Mouse (Mus musculus) thymus, postnatal 0 days (tissue): ENCODE results near the gene BC048562. TPM values are rescaled to one million over a fixed set of nuclear protein-coding genes. Genes with fewer than 3 reads are reported as not detected.

Source experiments
- DNase-seq: peaks from one replicate; pipeline ENCODE4 v3.0.0-alpha.2; 2015; ENCODE audit warnings: low spot score
- polyA plus RNA-seq: library from polyadenylated mRNA; unstranded; fragments of >200 nt; fragmentation: Nextera tagmentation; extraction: Ambion mirVana; gene quantifications from 2 replicates; pipeline ENCODE4 v1.2.1, GENCODE M21; 2015

Gene BC048562
- polyA plus RNA-seq, 1 experiment from 2014 or later, result not detected

DNA sequence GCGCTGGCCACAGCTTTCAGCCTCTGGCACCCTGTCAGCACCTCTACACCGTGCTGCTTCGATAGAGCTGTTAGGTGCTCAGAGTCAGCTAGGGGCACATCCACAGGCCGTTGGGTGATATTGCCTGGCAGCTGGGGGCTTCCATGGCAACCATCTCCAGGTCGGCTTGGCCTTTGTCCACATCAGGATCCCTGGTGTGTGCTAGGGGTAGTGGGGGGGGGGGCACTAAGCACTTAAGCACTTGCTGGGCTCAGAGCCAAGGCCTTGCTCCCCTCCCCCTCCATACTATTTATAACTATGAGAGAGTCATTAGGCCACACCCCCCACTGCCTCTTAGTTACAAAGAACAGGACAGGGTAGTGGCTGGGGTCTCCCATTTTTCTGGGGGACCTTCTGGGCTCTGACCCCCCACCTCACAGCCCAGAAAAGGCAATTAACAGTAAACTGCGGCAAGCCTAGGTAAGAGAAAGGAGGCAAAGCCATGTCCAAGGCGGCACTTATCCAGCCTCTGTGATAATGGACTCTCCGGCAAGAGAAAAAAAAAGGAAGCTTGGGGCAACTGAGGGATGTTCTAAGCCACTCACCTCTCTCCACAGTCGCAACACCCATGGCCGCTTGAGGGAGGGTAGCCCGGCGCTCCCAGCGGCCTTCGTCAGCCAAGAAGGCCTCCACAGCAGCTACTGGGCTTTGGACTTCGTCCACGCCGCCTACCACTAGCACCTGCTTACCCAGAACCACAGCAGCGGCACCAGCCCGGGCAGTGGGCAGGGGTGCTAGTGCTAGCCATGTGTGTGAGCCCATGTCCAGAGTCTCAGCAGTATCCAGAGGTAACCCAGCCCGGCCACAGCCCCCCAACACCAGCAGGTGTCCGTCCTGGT lies 14.2 kb downstream of the BC048562 start:
- DNase-seq, result no peak

DNA sequence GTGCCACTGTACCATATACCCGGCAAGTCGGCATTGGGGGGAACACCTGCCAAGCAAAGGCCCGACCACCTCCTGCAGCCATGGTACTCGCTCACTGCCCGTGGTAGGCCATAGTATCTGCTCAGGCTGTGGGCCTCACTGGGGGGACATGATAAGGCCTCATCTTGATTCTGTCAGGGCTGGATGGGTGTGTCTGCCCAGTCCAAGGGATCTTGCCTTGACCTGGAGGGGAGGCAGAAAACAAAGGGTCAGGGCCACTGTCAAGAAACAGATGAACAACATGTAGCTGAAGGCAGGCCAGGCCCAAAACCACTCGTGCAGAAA lies 14.8 kb downstream of the BC048562 start:
- no peak for DNase-seq

DNA sequence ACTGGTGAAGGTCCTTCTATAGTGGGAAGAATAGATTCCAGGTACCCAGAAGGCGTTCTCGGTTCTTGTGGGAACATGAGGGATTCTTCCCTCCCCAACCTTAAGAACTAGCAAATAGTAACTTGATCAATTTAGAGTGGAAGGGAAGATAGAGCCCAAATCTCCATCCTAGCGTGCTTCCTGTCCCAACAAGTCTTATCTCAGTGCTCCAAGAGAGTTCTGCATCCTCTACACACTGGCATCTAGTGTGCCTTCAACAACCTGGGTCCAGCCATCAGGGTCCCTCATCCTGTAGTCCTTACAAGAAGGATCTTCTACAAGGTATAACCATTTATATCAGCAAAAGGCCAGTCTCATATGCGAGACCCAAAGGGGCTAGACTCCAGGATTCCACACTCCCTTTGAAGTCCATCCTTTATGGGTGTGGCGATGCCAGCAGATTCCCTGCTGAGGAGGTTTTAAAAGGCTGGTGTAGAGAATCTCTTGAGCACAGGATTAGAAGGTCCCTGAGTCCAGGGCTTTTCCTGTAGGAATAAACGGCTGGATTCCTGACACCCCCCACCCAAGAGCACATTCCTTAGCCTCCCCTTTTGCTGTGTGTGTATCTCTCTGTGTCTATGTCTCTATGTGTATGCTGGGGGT lies 15.4 kb downstream of the BC048562 start:
- DNase-seq, result no peak

DNA sequence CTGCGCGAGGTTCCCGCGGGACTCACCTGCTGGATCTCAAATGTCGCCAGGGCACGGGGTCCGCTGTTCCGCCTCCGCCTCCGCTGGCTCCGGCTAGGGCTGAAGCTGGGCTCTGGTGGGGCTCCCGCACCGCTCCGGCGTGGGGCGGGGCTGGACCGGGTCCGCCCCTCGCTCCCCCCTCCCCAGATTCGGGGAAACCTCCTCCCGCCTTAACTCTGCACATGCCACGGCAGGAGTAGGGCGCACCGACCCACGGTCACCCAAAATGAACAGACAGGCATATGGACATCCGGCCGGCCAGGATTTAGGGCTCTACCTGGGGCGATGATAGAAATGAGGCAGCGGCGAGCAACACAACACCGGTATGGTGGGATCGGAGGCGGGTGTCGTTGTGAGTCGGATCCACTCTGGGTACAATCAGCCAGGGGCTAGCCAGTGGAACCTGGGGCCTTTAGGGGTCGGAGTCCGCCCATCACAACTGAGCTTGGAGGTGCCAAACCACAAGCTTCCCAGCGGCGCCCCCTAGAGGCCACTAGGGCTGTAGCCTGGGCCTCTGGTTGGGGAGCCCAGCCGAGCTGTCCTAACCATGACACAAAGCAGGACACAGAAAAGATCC lies 16.1 kb downstream of the BC048562 start:
- peak; percentile 82 for DNase-seq

DNA sequence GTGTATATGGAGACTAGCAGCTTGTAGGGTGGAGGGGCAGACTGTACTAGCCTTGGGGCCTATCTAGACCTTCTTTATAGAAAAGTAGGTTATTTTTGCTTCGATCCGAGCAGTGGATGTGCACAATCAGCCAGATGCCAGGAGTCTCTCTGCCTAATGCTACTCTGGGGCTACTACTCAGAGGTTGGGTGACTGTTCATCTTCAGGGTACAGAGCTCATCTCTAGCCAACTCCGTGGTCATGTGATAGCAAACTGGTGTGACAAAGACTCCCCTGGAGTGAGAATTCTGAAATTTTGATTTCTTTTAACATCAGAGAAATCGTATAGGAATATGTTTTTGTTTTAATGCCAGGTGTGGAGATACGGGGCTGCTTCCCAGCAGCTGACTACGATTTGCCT lies 16.6 kb downstream of the BC048562 start:
- DNase-seq, result no peak

DNA sequence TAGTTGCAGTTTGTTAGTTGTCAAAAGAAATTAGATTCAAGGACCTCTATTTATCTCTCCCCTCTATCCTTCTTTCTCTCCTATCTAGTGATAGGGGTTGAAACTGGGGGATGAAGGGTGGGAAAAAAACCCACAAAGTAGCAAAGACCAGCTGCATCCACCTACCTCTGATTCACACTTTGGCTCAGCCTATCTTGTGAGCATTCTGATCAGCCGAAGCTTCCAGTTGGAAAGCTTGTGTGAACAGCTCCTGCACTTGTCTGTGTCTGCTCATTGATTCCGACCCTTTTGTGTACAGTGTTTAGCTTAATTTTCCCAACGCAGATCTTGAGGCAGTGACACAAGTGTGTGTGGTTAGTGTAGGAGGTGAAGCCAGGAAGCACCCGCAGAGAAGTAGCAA lies 17.2 kb downstream of the BC048562 start:
- no peak for DNase-seq

DNA sequence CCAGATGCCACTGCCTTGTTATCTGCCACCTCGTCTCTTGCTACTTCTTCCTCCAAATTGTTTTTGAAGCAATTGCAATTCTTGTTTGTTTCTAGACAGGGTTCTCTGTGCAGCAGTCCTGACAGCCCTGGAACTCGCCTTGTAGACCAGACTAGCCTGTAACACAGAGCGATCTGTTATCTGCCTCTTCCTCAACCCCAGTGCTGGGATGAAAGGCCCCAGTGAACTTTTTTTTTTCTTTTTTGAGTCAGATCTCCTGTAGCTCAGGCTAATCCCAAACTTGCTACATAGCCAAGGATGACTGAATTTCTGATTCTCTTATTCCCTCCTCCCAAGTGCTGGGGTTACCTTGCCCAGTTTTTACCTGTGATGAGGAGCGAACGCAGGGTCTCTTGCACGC lies 18.1 kb downstream of the BC048562 start:
- DNase-seq, result no peak

DNA sequence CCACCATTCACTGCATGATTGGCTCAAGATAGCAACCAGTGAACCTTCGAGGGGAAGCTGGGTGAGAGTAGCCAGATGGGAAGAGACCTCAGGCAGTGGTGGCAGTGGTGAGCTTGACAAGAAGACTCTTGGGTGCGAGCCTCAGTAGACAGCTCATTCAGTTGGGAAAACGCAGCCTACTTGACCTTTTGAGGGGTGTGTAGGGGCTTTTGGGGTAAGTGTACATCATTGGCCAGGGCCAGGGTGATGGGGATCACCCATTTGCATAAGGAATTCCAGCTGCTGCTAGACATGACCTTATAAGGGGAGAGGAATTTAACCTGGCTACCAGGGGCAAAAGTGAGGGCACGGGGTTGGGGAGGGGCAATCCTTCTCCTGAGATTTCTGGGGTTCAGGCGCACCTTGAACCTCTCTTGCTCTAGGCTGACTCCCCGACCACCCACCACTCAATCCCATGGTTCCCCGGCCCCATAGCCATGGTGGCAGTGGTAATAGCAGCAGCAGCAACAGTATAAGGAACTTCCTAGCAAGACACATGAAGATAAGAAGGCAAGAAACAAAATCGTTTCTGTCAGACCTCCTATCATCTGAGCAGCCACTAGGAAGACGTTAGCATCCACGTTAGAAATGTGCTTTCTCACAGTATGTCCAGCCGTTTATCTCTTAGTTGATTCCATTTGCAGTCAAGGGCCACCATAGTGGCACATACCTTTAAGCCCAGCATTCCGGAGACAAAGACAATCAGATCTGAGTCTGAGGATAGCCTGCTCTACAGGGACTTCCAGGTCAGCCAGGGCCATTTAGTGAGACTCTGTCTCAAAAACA lies 19.7 kb downstream of the BC048562 start:
- no peak for DNase-seq

DNA sequence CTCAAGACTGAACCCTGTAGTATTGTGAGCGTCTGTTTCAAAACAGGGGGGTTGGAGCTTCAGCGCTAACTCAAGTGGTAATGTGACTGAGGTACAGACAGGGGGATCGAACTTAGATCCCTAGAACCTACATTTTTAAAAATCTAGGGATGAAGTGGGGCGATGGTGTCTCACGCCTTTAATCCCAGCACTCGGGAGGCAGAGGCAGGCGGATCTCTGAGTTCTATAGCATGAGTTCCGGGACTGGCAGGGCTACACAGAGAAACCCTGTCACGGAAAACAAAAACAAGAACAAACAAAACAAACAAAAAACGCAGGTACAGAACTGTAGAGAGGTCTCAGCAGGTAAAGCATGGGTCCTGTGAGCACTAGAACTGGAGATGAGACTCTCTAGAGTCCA lies 20.7 kb downstream of the BC048562 start:
- no peak for DNase-seq

DNA sequence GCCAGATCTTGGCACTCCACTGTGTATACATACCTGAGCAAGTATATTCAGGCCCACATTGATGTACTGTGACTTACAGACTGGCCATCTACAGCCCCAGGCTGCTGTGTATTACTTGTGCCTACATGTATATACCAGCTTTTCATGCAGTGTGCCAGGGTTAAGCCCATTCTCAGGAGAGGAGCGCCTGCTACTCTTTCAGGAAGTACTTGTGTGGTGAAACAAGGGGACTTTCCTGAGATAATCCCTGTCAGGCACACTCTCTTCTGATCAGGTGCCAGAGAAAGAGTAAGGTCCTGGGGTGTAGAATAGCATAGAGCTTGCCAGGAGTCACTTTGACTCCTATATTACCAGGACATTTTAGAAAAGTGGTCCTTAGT lies 23.6 kb downstream of the BC048562 start:
- no peak for DNase-seq

DNA sequence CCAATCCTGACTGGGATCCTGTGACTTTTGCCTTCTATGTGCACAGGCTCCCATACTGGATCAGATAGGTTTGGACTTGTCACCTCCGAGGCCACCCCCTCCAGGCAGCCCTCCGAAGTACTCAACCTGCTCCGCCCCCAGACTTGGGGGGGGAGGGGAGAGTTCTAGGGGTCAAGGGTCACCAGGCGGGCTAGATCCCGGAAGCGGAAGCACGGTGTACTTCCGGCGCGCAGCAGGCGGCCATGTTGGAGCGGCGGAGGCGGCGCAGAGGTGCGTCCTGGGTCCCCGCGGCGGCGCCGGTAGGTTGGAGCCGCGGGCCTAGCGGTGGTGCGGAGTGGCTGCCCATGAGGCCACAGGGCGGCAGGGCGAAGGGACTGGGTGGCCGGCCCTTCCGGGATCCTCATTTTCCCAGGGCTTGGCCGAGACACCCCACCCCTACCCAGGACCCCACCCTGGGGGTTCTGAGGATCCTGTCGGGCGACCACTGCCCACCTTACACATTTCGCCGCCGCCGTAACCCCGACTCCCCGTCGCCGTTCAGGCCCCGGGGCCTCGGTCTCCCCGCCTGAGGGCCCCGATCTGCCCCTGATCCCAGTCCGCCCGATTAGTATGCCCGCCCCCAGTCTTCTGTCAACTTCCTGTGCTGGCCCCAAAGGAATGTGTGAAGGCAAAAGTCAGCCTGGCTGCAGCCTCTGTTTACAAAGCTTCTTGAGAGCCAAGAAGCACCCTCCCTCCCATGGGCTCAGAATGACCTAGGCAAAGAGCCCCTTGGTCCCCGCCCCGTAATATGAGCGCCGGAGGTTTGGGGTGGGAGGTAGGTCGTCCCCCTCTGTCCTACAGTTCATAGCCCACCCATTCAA lies 24.3 kb downstream of the BC048562 start, which contains the start of gene Ccdc71:
TSS of gene Ccdc71 (plus strand) at position 209 of the 860 bp plus-strand sequence.
- peak; percentile 89 for DNase-seq

DNA sequence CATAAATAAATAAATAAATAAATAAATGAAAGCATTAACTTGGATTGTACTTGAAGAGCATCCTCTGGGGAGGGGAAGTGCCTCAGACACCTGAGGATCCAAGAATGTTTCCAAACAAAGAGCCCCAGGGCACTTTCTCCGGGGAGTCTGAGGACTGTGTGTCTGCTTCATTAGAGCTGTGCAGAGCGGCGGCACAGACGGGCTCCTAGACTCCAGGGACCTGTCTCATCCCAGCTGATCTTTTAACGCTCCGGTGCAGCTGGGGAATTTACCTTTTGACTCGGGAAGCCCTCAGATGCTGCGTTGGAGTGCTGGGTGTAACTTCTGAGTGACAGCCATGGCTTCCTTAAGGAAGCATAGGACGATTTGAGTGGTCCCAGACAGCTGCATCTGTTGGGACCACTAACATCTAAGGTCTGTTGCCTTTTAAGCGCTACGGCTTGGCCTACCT lies 24.9 kb downstream of the BC048562 start, which contains the start of gene Klhdc8b:
TSS of gene Klhdc8b (minus strand) at position 401 of the 451 bp plus-strand sequence.
- DNase-seq, result no peak

DNA sequence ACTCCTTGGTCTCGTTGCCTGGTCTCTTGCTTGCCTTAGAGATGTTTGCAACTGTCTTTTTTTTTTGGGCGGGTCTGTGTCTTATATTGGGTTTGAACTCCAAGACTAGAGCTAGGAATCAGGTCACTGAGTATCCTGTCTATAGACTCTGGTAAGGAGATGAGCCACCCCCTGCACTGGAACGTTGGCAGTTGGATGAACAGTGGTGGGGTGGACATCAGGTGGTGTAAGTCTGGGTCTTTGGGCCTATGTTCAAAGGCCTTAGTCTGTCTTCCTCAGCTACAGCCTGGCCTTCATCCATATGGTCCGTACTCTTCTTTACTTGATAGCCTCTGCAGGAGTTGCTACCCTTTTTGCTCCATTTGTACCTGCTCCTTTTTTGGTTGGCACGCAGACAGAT lies 25.4 kb downstream of the BC048562 start:
- no peak for DNase-seq

DNA sequence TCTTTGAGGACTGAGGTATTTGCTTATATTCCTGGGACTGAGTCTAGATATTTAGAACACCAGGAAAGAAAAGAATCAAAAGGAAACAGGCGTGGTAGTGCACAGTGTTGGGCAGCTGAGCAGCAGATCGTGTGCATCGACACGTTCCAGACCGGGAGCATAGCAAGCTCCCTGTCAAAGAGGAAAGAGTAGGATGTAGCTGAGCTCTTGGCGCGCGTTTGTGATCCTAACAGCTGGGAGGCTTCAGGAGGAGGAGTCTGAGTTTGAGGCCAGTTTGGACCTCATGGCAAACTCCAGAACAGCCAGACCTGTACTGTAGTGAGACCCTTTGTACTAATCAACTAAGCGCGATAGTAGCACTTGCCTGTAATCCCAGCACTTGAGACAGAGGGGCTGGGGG lies 25.9 kb downstream of the BC048562 start:
- no peak for DNase-seq

DNA sequence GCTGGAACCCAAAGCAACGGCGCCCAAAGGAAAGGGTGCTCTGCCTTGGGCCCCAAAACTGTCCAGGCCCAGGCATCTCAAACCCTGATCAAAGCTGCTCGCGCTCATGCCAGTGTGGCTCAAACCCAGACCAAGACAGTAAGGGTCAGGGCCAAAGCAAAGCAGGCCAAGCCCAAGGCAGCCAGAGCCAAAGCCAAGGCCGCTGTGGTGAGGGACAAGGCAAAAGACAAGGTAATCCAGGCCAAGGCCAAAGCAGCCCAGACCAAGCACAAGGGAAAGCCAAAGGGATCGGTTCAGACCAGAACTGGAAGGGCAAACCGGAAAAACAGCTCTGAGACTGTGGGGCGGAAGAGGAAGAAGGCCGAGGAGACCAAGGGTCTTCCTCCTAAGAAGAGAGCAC lies 27.4 kb downstream of the BC048562 start:
- no peak for DNase-seq

DNA sequence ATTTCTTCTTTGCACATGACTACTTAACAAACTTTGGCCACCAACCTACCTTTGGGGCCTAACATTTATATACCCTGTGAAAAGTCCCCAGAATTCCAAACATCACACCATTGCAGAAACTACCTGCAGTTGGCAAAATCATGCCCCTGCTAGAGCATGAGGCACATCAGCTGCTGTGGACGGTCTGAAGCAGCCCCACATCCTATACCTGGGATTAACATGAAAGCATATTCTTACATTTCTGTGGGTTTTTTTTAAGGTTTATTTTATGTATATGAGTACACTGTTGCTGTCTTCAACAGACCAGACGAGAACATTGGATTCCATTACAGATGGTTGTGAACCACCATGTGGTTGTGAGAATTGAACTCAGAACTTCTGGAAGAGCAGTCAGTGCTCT lies 29.9 kb downstream of the BC048562 start:
- DNase-seq, result no peak

DNA sequence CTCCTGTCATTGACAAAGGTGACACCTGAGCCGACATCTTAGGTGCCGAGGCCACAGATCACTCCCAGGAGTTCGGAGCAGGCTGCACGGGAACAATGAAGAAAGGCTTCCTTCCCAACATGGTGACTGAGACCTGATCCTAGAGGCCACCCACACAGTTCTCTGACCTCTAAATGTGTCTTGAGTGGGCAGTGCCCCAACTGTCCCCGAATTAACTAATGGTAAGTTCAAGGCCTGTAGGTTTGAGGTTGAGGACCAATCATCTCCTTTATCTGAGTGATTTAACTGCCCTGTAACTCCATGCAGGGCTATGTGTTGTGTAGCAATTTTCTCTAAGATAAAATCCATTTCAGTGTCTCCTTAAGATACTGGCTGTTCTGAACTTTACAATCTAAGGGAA lies 33.1 kb downstream of the BC048562 start:
- no peak for DNase-seq

DNA sequence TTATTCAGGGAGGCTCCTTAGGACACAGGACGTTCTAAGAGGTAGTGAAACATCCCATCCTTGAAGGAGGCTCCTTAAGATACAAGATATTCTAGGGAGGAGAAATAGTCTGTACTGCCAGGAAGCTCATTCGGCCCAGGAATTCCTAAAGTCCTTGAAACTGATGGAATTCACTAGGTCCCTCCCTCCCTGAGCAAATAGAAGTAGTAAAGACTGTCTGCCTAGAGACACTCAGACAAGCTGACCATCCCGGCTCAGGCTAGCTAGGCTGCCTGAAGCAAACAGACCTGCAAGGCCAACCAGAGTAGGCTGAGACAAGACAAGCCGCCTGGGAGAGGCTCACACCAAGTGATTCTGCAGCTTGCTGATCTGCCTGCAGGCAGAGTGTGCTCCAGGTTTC lies 33.6 kb downstream of the BC048562 start:
- DNase-seq, result no peak

DNA sequence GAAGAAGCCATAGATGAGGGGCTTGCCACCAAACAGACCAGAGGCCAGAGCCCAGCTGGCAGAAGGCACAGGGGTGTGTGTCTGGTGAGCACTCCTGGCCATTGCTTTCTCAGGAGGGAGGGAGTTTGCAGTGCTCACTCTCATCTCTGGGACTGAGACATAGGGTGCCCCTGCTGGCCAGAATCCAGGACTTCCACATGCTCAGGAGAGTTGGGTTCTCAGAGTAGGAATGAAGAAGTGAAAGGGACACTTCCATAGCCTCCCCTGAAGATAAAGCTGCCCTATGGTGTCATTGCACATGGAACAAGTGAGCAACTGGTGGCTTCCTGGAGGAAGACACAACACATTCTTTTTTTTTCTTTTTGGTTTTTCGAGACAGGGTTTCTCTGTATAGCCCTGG lies 38.2 kb downstream of the BC048562 start:
- DNase-seq, result no peak

DNA sequence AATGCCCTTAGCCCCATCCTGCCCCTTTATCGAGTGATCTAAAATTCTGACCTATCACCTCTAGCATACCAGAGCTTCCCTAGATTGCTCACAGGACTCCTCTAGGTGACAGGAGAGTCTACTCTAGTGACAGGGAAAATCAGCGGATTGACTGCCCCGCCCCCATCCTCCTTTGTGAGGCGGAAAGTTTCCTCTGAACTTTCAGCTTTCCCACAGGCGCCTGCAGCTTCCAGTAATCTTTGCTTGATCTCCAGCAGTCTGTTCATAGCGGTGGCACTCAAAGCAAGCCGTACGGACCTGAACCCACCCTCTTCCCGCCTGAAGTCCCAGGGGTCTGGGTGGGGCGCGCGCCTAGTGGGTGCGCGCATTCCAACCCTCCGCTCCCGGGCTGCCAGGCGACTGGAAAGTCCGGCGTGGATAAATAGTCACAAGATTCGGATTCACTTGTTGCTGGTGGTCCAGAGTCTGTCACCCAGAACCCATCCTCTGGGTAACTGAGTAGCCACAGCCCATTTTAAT lies 42.4 kb downstream of the BC048562 start:
- DNase-seq, result peak; percentile 41
